Mouse (Mus musculus) urinary bladder, postnatal 10 days (tissue): ENCODE data around the gene Map2k7.
"Not testable (repeated sequence)": the region's sequence is repeated elsewhere in the genome, so short reads cannot be mapped to it uniquely, and the experiment has no call there.

ENCODE experiments used
- DNase-seq: peaks from one replicate; pipeline ENCODE4 v3.0.0; 2022; ENCODE audit warnings: low spot score

Gene Map2k7

GRCm38 (mm10) chr8:4226739-4227347 lies 11.7 kb upstream of the Map2k7 start, which contains the start of gene Lrrc8e:
TSS of gene Lrrc8e (plus strand) at chr8:4226827.
- no peak for DNase-seq

GRCm38 (mm10) chr8:4227919-4228318 lies 10.6 kb upstream of the Map2k7 start:
- no peak for DNase-seq

GRCm38 (mm10) chr8:4229784-4230183 lies 8.8 kb upstream of the Map2k7 start:
- DNase-seq: no peak

- DNase-seq: no peak
Observed at GRCm38 (mm10) chr8:4230612-4231351, 7.8 kb upstream of the Map2k7 start.

GRCm38 (mm10) chr8:4237814-4238433 lies 616 bp upstream of the Map2k7 start:
- DNase-seq: no peak

GRCm38 (mm10) chr8:4239193-4239890 lies 802 bp downstream of the Map2k7 start:
- DNase-seq: no peak

- DNase-seq: no peak
Observed at GRCm38 (mm10) chr8:4245061-4245460, 6.5 kb downstream of the Map2k7 start.

- no peak for DNase-seq
Observed at GRCm38 (mm10) chr8:4245737-4246136, 7.2 kb downstream of the Map2k7 start.

GRCm38 (mm10) chr8:4247241-4247640 lies 8.7 kb downstream of the Map2k7 start:
- no peak for DNase-seq

- no peak for DNase-seq
Observed at GRCm38 (mm10) chr8:4247951-4248540, 9.5 kb downstream of the Map2k7 start, which contains the start of gene Tgfbr3l. TSS of gene Tgfbr3l (plus strand) at chr8:4248214.

- DNase-seq: no peak
Observed at GRCm38 (mm10) chr8:4249213-4249612, 10.7 kb downstream of the Map2k7 start.

- no peak for DNase-seq
Observed at GRCm38 (mm10) chr8:4250306-4250970, 11.9 kb downstream of the Map2k7 start.

GRCm38 (mm10) chr8:4252116-4252760 lies 13.7 kb downstream of the Map2k7 start:
- DNase-seq: no peak

GRCm38 (mm10) chr8:4252934-4253841 lies 14.6 kb downstream of the Map2k7 start, which contains the start of gene Snapc2:
TSS of gene Snapc2 (plus strand) at chr8:4253080.
- DNase-seq: peak; percentile 83

GRCm38 (mm10) chr8:4254001-4254400 lies 15.5 kb downstream of the Map2k7 start:
- no peak for DNase-seq

GRCm38 (mm10) chr8:4255471-4255870 lies 16.9 kb downstream of the Map2k7 start:
- DNase-seq: not testable (repeated sequence)

- no peak for DNase-seq
Observed at GRCm38 (mm10) chr8:4256911-4257310, 18.4 kb downstream of the Map2k7 start.

GRCm38 (mm10) chr8:4257350-4257749 lies 18.8 kb downstream of the Map2k7 start:
- no peak for DNase-seq

- no peak for DNase-seq
Observed at GRCm38 (mm10) chr8:4258233-4258632, 19.7 kb downstream of the Map2k7 start.

- no peak for DNase-seq
Observed at GRCm38 (mm10) chr8:4258678-4259077, 20.1 kb downstream of the Map2k7 start.
